ENCODE assay signal across 16 mouse cellular contexts in the genomic region with DNA sequence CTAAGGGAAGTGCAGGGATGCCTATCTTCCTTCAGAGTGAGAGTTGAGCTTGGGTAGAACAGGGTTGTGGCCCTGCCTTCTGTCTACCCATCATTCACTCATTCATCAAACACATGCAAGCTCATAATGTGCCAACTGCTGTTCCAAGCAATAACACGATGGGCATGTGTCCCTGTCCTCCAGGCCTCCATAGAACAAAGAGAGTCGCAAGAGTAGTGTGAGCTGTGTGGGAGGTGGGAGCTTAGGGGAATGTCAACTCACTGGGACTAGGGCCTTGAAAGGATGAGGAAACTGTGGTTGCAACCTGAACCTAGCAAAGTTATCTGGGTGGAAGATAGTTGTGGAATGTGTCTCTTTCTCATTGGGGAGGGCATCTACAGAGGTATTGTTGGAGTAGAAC.
"Had no signal": no experiment of that assay in that cellular context is flagged by ENCODE, and none has a peak within 500 bp of the region (broad histone marks: within the 10 kb centered on the region; RNA-seq: fewer than 3 reads in every experiment).

No protein-coding gene starts in this region.

- DNase-seq: gastrocnemius, adult 2 months; gastrocnemius, postnatal 10 days; gastrocnemius, postnatal 25 days; heart, adult 18-20 months; heart, postnatal 14 days; heart, postnatal 36 days; kidney, adult 11 months; kidney, adult 2 months; kidney, postnatal 10 days; kidney, postnatal 25 days; kidney, postnatal 4 days; liver; liver, embryonic 13.5 days; liver, postnatal 0 days had no signal

- ATAC-seq: hindbrain, postnatal 0 days; intestine, embryonic 15.5 days; liver, postnatal 0 days had no signal
